Mouse (Mus musculus) forebrain, embryonic 13.5 days (tissue): ENCODE data around the gene Gm9736. TPM values are rescaled to one million over a fixed set of nuclear protein-coding genes. Genes with fewer than 3 reads are reported as not detected.
"Not testable (repeated sequence)": the region's sequence is repeated elsewhere in the genome, so short reads cannot be mapped to it uniquely, and the experiment has no call there.

ENCODE experiments used
- ATAC-seq: fragments of 200-750 bp; cut with Nextera tagmentation; 2 replicates; pipeline ENCODE4 v1.8.0; 2017
- H3K27ac ChIP-seq: fragments of 300-500 bp; sonication (generic); 2 replicates; pipeline ENCODE4 v1.5.1; 2015; ENCODE audit warnings: inconsistent platforms, mild to moderate bottlenecking, moderate library complexity
- H3K27me3 ChIP-seq: fragments of 300-500 bp; sonication (generic); 2 replicates; pipeline ENCODE4 v1.6.1; 2015; ENCODE audit warnings: mild to moderate bottlenecking, inconsistent platforms
- H3K36me3 ChIP-seq: fragments of 300-500 bp; sonication (generic); 2 replicates; pipeline ENCODE4 v1.6.1; 2015; ENCODE audit warnings: mild to moderate bottlenecking, inconsistent platforms; ENCODE audit not compliant: poor library complexity, severe bottlenecking
- H3K4me1 ChIP-seq: fragments of 300-500 bp; sonication (generic); 2 replicates; pipeline ENCODE4 v1.6.1; 2015; ENCODE audit warnings: inconsistent platforms
- H3K4me2 ChIP-seq: fragments of 300-500 bp; sonication (generic); 2 replicates; pipeline ENCODE4 v1.6.1; 2015; ENCODE audit warnings: inconsistent platforms, mild to moderate bottlenecking, moderate library complexity
- H3K4me3 ChIP-seq: fragments of 300-500 bp; sonication (generic); 2 replicates; pipeline ENCODE4 v1.5.1; 2015; ENCODE audit warnings: mild to moderate bottlenecking, inconsistent platforms
- H3K9ac ChIP-seq: fragments of 300-500 bp; sonication (generic); 2 replicates; pipeline ENCODE4 v1.6.1; 2015; ENCODE audit warnings: mild to moderate bottlenecking, inconsistent platforms
- H3K9me3 ChIP-seq: fragments of 300-500 bp; sonication (generic); replicated peaks from 2 replicates; pipeline ENCODE4 v1.6.1; 2016; ENCODE audit warnings: inconsistent platforms
- whole genome bisulfite sequencing: fragments of 180-500 bp; shearing (Covaris S2); methylation state at CpG from one replicate; pipeline ENCODE4 v1.1.7; 2015; 5-methylcytosine and 5-hydroxymethylcytosine counted together
- polyA plus RNA-seq: library from polyadenylated mRNA; unstranded; fragments of >200 nt; fragmentation: Nextera tagmentation; extraction: Ambion mirVana; gene quantifications from 2 replicates; pipeline ENCODE4 v1.2.1, GENCODE M21; 2015

Gm9736 gene
- polyA plus RNA-seq, 1 experiment from 2014 or later: not detected

DNA sequence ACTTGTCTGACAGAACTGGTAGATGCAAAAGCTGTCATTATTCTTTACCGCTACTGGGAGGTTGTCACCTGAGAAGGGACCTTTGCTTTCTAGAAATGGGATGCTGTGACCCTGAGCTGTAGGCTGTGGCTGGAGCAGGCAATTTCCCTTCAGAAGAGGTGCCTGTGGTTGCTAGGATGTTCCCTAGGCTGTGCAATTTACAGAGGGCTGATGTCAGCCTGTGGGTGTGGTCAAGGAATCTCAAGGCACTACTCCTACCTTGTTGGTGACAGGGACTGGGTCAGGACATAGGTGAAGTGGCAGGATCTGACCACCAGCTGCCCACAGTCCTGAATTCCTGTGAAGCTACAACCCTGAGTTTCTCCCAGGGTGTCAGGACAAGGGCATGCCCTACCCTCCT is 18.6 kb upstream of the Gm9736 start:
- Histone ChIP-seq H3K4me2 (no peak overlapping the region), H3K4me1 (no peaks in the 10 kb centered on the region), H3K4me3 (no peak overlapping the region), H3K27me3 (no peaks in the 10 kb centered on the region), H3K9me3 (no peaks in the 10 kb centered on the region), H3K27ac (no peak overlapping the region), H3K36me3 (no peaks in the 10 kb centered on the region), H3K9ac (no peak overlapping the region)
- WGBS: 80% methylated on average over 1 of the region's 1 CpGs
- no peak for ATAC-seq

DNA sequence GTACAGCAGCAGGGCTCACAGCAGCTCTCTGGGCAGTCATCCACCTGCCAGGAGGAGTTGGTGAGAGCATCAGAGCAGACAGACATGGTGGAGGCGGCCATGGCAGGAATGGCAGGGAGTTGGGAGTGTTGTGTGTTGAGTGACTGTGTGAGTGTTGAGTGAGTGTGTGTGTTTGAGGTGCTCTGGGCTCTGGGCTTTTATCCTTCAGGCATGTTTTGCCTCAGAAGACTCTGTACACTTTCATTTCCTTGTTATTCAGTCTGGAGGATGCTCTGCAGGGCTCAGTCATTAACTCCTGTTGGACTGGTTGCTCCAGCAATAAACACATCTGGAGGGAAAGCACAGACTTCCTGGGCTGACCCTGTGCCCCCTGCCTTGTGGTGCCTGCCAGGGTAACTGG is 8.4 kb upstream of the Gm9736 start, which contains the start of gene Gm3233:
TSS of gene Gm3233 (minus strand) at position 101 of the 400 bp plus-strand sequence.
- H3K4me1 ChIP-seq, H3K36me3 ChIP-seq, H3K27me3 ChIP-seq, ATAC-seq, H3K27ac ChIP-seq, H3K4me2 ChIP-seq, H3K9ac ChIP-seq, H3K9me3 ChIP-seq, H3K4me3 ChIP-seq: not testable (repeated sequence)
- no CpG with 5 or more reads among the region's 1 CpGs for WGBS

DNA sequence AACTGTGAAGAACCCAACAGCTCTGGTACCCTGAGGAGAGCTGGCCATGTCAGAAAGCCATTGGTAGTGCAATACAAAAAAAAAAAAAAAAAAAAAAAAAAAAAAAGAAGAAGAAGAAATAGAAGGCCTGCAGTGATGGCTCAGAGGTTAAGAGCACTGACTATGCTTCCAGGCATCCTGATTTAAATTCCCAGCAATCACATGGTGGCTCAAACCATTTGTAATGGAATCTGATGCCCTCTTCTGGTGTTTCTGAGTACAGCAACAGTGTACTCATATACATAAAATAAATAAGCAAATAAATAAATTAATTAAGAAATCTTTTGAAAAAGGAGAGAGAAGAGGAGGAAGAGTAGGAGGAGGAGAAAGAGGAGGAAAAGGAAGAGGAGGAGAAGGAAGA is 2.3 kb upstream of the Gm9736 start:
- Histone ChIP-seq H3K4me3 (no peak overlapping the region), H3K27me3 (no peaks in the 10 kb centered on the region), H3K27ac (no peak overlapping the region), H3K36me3 (no peaks in the 10 kb centered on the region), H3K9ac (no peak overlapping the region), H3K9me3 (no peaks in the 10 kb centered on the region), H3K4me1 (no peaks in the 10 kb centered on the region), H3K4me2 (no peak overlapping the region)
- ATAC-seq: no peak

DNA sequence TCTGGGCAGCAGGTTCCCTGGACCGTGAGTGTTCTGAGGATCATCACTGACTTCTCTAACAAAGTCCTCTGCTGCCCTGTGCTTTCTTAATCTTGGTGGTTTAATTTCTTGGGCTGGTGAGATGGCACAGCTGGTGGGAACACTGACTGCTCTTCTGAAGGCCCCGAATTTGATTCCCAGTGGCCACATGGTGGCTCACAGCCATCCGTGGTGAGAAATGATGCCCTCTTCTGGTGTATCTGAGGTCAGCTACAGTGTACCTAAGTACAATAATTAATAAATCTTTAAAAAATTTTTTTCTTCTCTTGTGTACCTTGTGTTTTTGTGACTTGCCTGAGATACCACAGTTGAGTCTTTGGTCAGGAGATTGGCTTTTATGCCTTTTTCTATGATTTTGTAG is 1.2 kb upstream of the Gm9736 start:
- WGBS: 69% methylated on average over 3 of the region's 3 CpGs
- H3K9ac ChIP-seq, H3K36me3 ChIP-seq, H3K27me3 ChIP-seq, H3K27ac ChIP-seq, H3K4me2 ChIP-seq, H3K4me1 ChIP-seq, H3K4me3 ChIP-seq, H3K9me3 ChIP-seq, ATAC-seq: not testable (repeated sequence)

DNA sequence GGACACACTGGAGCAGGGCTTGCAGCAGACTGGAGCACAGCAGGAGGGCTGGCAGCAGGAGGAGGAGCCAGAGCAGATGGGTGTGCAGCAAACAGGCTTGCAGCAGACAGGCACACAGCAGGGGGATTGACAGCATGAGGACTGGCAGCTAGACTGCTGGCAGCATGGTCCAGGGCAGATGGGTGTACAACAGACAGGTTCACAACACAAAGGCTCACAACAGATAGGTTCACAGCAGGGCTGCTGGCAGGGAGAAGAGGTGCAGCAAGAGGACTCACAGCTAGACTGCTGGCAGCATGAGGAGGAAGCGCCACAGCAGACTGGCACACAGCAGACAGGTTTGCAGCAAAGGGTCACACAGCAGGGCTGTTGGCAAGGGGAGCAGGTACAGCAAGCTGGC is 468 bp downstream of the Gm9736 start:
- H3K4me3 ChIP-seq, H3K27ac ChIP-seq, H3K9ac ChIP-seq, H3K4me1 ChIP-seq, H3K9me3 ChIP-seq, H3K36me3 ChIP-seq, ATAC-seq, H3K27me3 ChIP-seq, H3K4me2 ChIP-seq: not testable (repeated sequence)
- WGBS: 88% methylated on average over 1 of the region's 1 CpGs

DNA sequence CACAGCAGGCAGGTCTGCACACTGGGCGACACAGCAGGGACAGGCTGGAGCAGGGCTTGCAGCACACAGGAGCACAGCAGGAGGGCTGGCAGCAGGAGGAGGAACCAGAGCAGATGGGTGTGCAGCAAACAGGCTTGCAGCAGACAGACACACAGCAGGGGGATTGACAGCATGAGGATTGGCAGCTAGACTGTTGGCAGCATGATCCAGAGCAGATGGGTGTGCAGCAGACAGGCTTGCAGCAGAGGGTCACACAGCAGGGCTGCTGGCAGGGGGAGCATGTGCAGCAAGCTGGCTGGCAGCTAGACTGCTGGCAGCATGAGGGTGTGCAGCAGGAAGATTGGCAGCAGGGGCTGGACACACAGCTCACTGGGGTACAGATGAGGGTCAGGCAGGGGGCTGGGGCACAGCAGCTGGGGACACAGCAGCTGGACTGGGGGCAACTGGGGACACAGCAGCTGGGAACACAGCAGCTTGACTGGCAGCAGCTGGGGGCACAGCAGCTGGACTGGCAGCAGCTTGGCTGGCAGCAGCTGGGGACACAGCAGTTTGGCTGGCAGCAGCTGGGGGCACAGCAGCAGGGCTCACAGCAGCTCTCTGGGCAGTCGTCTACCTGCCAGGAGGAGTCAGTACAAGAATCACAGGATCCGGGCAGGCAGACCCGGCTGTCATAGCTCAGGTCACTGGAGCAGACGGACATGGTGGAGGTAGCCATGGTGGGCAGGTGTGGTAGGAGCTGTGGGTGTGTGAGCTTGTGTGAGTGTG is 9.0 kb downstream of the Gm9736 start, which contains the start of gene Gm18596:
TSS of gene Gm18596 (minus strand) at position 715 of the 765 bp plus-strand sequence.
- not testable (repeated sequence) for H3K4me3 ChIP-seq, ATAC-seq, H3K27me3 ChIP-seq, H3K4me2 ChIP-seq, H3K4me1 ChIP-seq, H3K9ac ChIP-seq, H3K36me3 ChIP-seq, H3K9me3 ChIP-seq
- WGBS: 42% methylated on average over 5 of the region's 5 CpGs
- peak within 1 kb of the TSS; percentile 19; the same call in 1 of the 2 replicates for H3K27ac ChIP-seq

DNA sequence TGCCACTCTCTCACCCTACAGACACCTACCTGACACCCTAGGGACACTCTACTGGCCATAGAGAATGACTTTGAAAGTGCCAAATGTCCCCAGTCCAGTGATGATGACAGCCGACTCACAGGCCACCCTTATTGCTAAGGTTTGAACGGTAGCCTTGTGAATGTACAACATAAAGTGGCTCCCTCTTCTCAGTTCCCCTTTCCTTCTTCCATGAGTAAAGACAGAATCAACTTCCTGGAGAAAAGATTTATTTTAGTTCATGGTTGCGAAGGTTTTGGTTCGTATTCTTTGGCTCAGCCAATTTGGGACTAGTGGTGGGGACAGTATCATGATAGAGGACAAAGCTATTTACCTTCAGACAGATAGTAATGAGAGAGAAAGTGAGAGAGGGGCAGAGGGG is 12.2 kb downstream of the Gm9736 start:
- H3K9me3 ChIP-seq: no peaks in the 10 kb centered on the region; the same call in 1 of the 2 replicates
- ATAC-seq: no peak
- H3K9ac ChIP-seq: no peak overlapping the region
- H3K27ac ChIP-seq: no peak overlapping the region
- no peaks in the 10 kb centered on the region for H3K36me3 ChIP-seq
- 97% methylated on average over 4 of the region's 4 CpGs for WGBS
- no peaks in the 10 kb centered on the region for H3K4me1 ChIP-seq
- H3K27me3 ChIP-seq: no peaks in the 10 kb centered on the region
- H3K4me3 ChIP-seq: no peak overlapping the region
- no peak overlapping the region for H3K4me2 ChIP-seq

DNA sequence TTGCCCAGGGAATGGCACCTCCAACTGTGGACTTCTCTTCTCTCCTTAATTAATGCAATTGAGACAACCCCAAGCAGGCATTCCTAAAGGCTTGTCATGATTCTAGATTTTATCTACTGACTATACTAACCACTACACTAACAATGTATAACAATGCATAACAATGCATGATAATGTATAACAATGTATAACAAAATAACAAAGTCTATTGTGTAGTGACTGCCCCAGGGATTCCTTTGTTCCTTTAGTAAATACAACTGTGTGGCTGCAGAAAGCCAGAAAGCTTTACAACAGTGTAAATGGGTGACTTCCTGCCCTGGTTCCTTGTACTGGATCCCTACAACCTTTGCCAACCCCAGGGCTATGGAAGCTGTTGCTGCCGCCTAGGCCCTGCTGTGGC is 15.2 kb downstream of the Gm9736 start:
- 96% methylated on average over 1 of the region's 1 CpGs for WGBS
- no peak for ATAC-seq
- Histone ChIP-seq H3K36me3 (no peaks in the 10 kb centered on the region), H3K27ac (no peak overlapping the region), H3K4me2 (no peak overlapping the region), H3K27me3 (no peaks in the 10 kb centered on the region), H3K9me3 (no peaks in the 10 kb centered on the region; the same call in 1 of the 2 replicates), H3K4me1 (no peaks in the 10 kb centered on the region), H3K9ac (no peak overlapping the region), H3K4me3 (no peak overlapping the region)

DNA sequence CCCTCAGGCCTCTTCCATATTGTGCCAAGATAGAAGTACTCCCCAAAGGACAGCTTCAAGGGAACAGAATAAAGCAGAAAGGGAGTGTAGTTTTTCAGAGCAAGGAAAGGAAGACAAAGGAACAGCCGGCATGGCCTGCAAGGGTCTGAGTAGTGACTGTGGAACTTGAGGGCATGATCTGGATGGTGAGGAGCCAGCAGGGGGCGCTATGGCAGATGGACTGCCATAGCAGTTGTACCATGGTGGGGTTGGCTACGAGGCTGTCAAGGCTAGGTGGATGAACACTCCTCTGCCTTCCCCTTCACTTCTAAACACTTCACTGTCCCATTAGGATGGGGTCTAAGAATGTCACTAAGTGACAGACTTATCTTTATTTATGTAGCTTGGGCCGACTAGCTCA is 21.9 kb downstream of the Gm9736 start:
- H3K27ac ChIP-seq: no peak overlapping the region
- no peak overlapping the region for H3K4me3 ChIP-seq
- H3K9ac ChIP-seq: no peak overlapping the region
- ATAC-seq: no peak
- no peaks in the 10 kb centered on the region for H3K36me3 ChIP-seq
- no peaks in the 10 kb centered on the region for H3K4me1 ChIP-seq
- WGBS: 56% methylated on average over 4 of the region's 4 CpGs
- no peaks in the 10 kb centered on the region; the same call in 1 of the 2 replicates for H3K9me3 ChIP-seq
- H3K27me3 ChIP-seq: no peaks in the 10 kb centered on the region; the same call in 1 of the 2 replicates
- H3K4me2 ChIP-seq: no peak overlapping the region

DNA sequence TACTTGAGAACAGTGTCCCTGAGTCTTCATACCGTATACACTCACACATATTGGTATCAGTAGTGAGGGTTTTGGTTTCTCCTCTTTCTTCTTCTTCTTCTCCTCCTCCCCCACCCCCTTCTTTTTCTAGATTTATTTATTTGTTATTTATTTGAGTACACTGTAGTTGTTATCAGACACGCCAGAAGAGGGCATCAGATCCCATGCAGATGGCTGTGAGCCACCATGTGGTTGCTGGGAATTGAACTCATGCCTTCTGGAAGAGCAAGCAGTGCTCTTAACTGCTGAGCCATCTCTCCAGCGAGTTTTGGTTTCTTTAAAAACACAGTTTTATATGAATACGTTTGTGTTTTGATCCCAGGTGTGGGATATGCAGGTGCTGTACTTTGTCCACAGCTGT is 22.9 kb downstream of the Gm9736 start:
- H3K9me3 ChIP-seq: no peaks in the 10 kb centered on the region
- no peak overlapping the region for H3K9ac ChIP-seq
- H3K27me3 ChIP-seq: no peaks in the 10 kb centered on the region; the same call in 1 of the 2 replicates
- ATAC-seq: no peak
- no peak overlapping the region for H3K4me2 ChIP-seq
- H3K27ac ChIP-seq: no peak overlapping the region
- no peaks in the 10 kb centered on the region for H3K4me1 ChIP-seq
- no peak overlapping the region for H3K4me3 ChIP-seq
- 72% methylated on average over 4 of the region's 4 CpGs for WGBS
- no peaks in the 10 kb centered on the region for H3K36me3 ChIP-seq

DNA sequence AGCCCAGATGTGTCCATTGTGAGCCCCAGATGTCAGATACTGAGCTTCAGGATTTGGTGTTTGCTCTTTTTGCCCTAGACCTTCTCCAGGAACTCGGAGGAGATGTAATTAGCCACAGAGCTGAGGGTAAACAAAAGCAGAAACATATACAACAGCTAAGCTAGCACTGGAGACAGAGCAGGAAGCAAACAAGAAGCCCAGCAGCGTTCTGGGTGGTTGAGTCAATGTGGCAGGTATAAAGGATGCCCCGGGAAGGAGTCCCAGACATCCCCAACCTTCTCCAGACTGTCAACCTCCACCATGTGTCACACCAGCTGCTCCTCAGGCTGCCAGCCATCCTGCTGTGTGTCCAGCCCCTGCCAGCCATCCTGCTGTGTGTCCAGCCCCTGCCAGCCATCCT is 25.0 kb downstream of the Gm9736 start, which contains the start of gene Gm10100:
TSS of gene Gm10100 (plus strand) at position 301 of the 400 bp plus-strand sequence.
- ATAC-seq: no peak
- Histone ChIP-seq H3K27me3 (no peaks in the 10 kb centered on the region; the same call in 1 of the 2 replicates), H3K9ac (no peak within 1 kb of the TSS), H3K4me1 (no peaks in the 10 kb centered on the region), H3K36me3 (no peaks in the 10 kb centered on the region), H3K9me3 (no peaks in the 10 kb centered on the region), H3K4me3 (no peak within 1 kb of the TSS), H3K4me2 (no peak within 1 kb of the TSS), H3K27ac (no peak within 1 kb of the TSS)
- whole genome bisulfite sequencing: 46% methylated on average over 3 of the region's 3 CpGs

DNA sequence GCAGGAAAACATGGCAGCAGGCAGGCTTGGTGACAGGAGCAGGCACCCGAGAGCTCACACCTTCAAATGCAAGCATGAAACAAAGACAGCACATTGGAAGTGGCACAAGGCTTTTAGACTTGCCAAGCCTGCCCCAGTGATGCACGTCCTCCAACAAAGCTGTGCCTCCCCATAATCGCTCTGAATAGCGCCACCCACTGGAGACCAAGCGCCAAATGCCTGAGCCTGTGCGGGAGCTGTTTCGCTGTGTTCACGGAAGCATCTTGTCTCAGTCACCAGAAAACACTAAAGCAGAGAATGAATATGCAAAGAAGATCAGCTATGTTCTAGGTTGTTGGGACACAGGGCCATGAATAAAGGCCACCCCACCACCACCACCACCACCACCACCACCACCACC is 26.3 kb downstream of the Gm9736 start:
- no peak overlapping the region for H3K27ac ChIP-seq
- H3K4me1 ChIP-seq: no peaks in the 10 kb centered on the region
- no peaks in the 10 kb centered on the region; the same call in 1 of the 2 replicates for H3K27me3 ChIP-seq
- no peaks in the 10 kb centered on the region for H3K36me3 ChIP-seq
- no peak overlapping the region for H3K4me3 ChIP-seq
- H3K4me2 ChIP-seq: no peak overlapping the region
- H3K9me3 ChIP-seq: peaks cover 7% of the 10 kb centered on the region
- no peak overlapping the region for H3K9ac ChIP-seq
- 72% methylated on average over 8 of the region's 8 CpGs for WGBS
- ATAC-seq: no peak

DNA sequence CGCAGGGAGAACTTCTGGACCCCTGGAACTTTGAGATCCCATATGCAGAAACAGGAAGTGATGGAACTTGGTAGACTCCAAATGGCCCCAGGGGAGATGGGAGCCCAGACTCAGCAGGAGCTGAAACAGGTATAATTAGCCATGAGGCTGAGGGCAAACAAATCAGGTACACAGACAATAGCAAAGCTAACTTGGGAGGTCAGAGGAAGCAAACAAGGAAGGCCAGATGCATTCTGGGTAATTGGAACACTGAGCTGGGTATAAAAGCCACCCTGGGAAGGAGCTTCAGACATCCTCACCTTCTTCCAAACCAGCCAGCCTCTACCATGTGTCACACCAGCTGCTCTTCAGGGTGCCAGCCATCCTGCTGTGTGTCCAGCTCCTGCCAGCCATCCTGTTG is 30.9 kb downstream of the Gm9736 start, which contains the start of gene Krtap12-1:
TSS of gene Krtap12-1 (plus strand) at position 301 of the 400 bp plus-strand sequence.
- WGBS: 93% methylated on average over 1 of the region's 1 CpGs
- H3K9ac ChIP-seq, H3K4me2 ChIP-seq, H3K9me3 ChIP-seq, H3K4me1 ChIP-seq, ATAC-seq, H3K27me3 ChIP-seq, H3K4me3 ChIP-seq, H3K36me3 ChIP-seq, H3K27ac ChIP-seq: not testable (repeated sequence)
